Mouse (Mus musculus): ENCODE measurements around the gene Slc27a2. TPM values are rescaled to one million over a fixed set of nuclear protein-coding genes. Genes with fewer than 3 reads are reported as not detected.
"Not testable (repeated sequence)": the region's sequence is repeated elsewhere in the genome, so short reads cannot be mapped to it uniquely, and the experiment has no call there.

The Slc27a2 gene
- polyA plus RNA-seq, 1 experiment from 2014 or later = 3.6 TPM

DNA sequence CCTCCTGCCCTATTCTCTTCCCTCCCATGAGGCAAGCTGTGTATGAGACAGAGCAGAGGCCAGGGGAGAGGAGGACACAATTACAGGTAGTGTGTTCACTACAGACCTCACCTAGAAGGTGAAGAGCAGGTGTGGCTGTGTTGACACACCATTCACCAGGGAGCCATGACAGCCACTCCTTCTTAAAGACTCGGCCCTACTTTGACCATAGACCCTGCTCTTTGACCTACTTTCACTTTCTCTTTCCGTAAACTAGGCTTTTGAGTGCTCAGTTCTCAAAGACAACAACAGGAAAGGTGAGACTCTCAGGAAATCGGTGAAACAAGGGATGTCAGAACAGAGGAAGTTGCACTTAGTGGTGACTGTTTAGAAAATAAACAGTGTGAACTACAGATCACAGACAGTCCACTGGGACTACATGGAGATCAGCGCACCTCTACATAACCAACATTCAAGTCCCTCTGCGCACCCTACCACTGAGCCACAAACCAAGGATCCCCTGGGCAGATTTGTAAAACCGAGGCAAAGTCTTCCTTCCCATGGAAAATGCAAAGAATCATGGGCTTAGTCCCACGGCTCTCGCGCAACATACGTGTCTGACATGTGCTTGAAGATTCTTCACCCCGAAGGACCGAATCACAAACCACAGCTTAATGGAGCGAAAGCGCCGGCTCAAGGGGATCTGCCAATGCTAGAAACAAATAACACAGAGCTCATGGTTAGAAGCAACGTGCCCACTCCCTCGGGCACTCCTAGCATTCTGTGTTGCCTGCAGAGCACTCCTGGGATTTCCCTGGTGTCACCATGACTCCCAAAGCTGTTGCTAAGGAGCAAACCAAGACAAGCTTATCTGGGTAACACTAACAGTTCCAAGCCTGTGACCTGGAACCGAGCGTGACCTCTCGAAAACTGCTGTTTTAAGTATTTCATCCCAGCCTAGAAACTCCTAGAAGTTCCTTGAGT, 45.4 kb downstream of the Slc27a2 start:
- H3K27ac ChIP-seq = no peak overlapping the region
- WGBS = 83% methylated on average over 20 of the region's 20 CpGs
- no peak overlapping the region for H3K9ac ChIP-seq
- ATAC-seq (ENCODE audit: low FRiP score) = no peak
- no peaks in the 10 kb centered on the region for H3K36me3 ChIP-seq
- no peak overlapping the region for H3K4me3 ChIP-seq
- H3K9me3 ChIP-seq (replicated peaks) = no peaks in the 10 kb centered on the region
- no peak overlapping the region for H3K4me2 ChIP-seq (replicated peaks)
- no peaks in the 10 kb centered on the region for H3K27me3 ChIP-seq
- no peaks in the 10 kb centered on the region for H3K4me1 ChIP-seq

DNA sequence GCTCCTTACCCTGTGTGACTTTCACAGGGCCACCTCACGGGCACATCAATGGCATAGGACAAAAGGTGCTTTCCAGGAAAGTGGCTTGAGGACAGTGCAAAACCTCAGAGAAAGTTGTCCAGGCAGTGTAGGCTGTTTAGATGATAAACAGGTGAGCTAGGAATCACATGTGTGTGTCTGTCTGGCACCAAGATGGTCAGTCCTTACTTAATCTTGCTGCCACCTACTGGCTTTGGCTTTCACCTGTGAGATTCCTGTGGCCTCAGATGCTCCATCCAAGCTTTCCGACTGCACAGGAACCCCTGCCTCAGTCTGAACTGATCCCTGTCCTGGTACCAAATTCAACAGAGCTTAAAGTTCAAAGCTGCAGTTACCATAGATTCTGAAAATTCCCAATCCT, 46.2 kb downstream of the Slc27a2 start:
- Histone ChIP-seq H3K9me3 (replicated peaks) (no peaks in the 10 kb centered on the region), H3K4me3 (no peak overlapping the region), H3K9ac (no peak overlapping the region), H3K36me3 (no peaks in the 10 kb centered on the region), H3K27ac (no peak overlapping the region), H3K4me2 (replicated peaks) (no peak overlapping the region), H3K27me3 (no peaks in the 10 kb centered on the region), H3K4me1 (no peaks in the 10 kb centered on the region)
- ATAC-seq (ENCODE audit: low FRiP score) = no peak
- 63% methylated on average over 2 of the region's 2 CpGs for WGBS

DNA sequence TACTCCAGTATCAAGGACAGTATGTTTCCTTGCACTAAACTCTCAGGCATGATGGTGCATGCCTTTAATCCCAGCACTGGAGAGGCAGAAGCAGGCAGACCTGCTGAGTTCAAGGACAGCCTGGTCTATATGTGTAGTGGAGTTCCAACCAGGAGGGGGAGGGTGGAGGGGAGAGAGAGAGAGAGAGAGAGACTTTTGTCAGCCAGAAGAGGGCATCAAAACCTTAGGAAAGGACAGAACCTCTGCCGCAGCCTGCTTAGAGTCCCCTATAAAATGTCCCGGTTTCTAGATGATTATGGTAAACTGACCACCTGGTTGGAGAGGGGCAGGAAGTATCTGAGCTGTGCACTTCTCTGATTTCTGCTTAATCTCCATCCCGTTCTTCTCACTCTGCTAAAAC, 46.8 kb downstream of the Slc27a2 start:
- 14% methylated on average over 3 of the region's 3 CpGs for WGBS
- Histone ChIP-seq H3K4me3 (no peak overlapping the region), H3K4me2 (replicated peaks) (no peak overlapping the region), H3K9ac (no peak overlapping the region), H3K9me3 (replicated peaks) (no peaks in the 10 kb centered on the region), H3K27me3 (no peaks in the 10 kb centered on the region), H3K36me3 (no peaks in the 10 kb centered on the region), H3K27ac (no peak overlapping the region), H3K4me1 (no peaks in the 10 kb centered on the region)
- no peak for ATAC-seq (ENCODE audit: low FRiP score)

DNA sequence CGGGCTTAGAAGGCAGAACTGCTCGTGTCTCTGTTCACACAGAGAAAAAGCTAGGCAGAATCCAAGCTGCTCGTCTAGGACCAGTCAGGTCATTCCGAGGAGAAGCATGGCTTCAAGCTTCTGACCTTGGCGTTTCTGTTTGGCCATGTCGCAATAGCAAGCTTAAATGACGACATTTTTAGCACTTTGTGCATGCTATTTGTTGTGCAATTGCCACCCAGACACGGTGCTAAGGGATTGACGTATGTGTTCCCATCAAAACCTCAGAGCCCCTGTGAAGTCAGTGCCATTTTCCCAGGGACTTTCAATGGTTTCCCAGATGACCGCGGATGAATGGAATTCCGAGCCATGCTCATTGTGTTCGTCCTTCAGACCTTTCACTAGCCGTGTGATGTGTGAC, 48.3 kb downstream of the Slc27a2 start:
- 76% methylated on average over 14 of the region's 14 CpGs for WGBS

DNA sequence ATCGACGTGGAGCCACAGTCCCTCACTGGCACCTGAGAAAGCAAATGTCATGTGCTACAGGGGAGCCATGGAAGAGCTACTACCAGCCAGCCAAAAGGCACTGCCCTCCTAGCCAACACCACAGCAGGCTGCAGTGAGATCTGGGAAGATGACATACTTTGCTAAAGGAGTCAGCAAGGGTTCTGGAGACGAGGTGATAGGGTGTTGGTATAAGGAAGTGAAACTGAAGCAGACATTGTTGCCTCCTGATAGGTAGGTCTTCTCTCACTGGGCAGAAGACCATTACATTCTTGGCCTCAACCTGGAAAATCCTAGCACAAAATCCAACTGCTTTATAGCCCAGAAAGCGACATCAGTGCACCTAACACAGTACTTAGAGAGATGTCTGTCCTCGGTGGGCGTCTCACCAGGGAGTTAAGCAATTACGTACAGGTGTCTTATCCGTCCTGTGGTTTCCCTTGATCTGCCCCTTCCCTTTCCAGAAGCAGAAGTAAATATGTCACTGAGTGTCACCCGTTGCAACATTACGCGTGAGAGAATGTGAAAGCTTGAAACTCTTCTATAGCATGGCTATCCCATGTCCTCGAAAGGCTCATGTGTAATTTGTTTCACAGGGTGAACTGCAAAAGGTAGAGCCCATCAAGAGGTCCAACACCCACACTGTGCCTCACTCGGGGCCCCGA, 49.9 kb downstream of the Slc27a2 start:
- Histone ChIP-seq H3K27ac (no peak overlapping the region), H3K9ac (no peak overlapping the region), H3K27me3 (no peaks in the 10 kb centered on the region), H3K4me3 (no peak overlapping the region), H3K4me1 (no peaks in the 10 kb centered on the region), H3K4me2 (replicated peaks) (no peak overlapping the region), H3K36me3 (no peaks in the 10 kb centered on the region), H3K9me3 (replicated peaks) (no peaks in the 10 kb centered on the region)
- 84% methylated on average over 14 of the region's 14 CpGs for WGBS
- ATAC-seq (ENCODE audit: low FRiP score) = no peak

More for the DNA sequence above, 48.3 kb downstream of the Slc27a2 start:
- H3K9ac ChIP-seq = no peak overlapping the region
- ATAC-seq (ENCODE audit: low FRiP score) = no peak
- no peak overlapping the region for H3K4me2 ChIP-seq (replicated peaks)
- H3K27me3 ChIP-seq = no peaks in the 10 kb centered on the region
- no peak overlapping the region for H3K4me3 ChIP-seq
- H3K9me3 ChIP-seq (replicated peaks) = no peaks in the 10 kb centered on the region
- no peak overlapping the region for H3K27ac ChIP-seq
- H3K4me1 ChIP-seq = no peaks in the 10 kb centered on the region
- no peaks in the 10 kb centered on the region for H3K36me3 ChIP-seq

DNA sequence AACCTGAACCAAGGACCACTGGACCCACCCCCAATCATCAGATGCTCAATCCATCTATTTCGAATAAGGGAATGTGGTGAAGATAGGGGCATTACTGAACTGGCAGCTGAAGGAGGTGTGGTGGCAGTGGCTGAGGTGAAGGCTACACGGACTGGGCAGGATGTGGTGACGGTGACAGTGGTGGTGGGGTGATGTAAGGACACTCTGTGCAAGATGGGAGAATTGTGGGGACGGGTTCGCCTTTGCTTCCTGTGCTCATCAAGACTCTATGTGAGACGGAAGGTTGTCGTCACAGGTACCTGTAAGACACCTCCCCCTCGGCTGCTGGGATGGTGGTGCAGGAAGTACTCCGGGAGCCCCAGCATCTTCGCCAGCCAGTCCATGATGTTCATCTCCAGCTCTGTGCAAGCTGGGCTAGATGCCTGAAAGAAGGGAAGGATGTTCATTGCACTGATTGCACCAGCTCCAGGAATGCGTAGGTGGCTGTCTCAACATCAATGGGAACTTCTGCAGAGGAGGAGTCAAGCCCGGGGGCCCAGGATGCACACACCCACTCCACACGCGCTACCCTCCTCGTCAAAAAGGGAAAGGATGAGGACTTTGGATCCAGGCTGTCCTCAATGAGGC, 54.0 kb downstream of the Slc27a2 start:
- Histone ChIP-seq H3K9ac (no peak overlapping the region), H3K27ac (no peak overlapping the region), H3K36me3 (no peaks in the 10 kb centered on the region), H3K4me3 (no peak overlapping the region), H3K4me2 (replicated peaks) (no peak overlapping the region), H3K9me3 (replicated peaks) (no peaks in the 10 kb centered on the region), H3K27me3 (no peaks in the 10 kb centered on the region), H3K4me1 (no peaks in the 10 kb centered on the region)
- WGBS = 89% methylated on average over 15 of the region's 15 CpGs
- ATAC-seq (ENCODE audit: low FRiP score) = no peak

DNA sequence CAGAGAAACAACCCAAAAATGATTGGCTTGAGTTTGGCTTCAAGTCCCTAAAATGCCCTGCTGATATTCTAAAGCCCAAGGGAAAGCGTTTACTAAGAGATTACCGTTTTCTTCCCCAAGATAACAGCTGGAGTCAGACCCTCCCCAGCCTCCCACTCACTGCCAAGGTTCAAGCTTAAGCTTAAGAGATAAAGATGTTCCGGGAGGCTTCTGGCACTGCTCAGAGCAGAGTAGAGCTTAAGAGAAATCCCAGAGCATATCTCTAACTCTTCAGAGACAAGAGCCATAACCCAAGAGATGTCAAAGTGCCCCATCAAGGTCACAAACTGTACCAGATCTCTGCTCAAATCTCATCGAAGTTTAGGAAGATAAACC, 54.5 kb downstream of the Slc27a2 start:
- ATAC-seq (ENCODE audit: low FRiP score) = no peak

DNA sequence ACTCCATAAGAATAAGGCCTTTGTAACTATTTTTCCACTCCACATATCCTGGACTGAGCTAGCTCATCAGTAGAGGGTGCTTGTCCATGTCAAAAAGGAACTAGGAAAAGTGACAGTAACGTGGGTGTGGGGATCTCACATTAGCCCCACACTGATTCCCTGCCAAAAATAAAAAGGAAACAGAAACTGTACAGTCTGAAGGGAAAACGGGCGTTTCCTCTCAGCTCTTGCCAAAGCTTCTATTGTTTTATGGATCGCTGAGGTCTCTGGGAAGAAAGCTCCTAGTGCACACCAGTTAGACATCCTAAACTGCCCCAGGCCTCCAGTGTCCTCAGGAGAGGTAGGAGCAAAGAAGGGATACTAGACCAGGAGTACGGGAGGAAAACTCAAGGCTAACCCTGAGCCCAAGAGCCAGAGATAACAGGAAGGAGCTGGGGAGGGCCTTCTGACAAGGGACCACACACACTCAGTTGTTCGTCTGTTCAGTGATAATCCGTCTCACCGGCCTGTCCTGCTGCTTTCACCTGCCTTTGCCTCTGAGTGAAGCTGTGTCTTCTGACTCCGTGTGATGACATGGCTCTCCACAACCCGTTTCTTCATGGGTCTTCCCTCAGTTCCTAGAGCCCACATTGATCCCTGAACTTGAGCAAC, 55.5 kb downstream of the Slc27a2 start:
- H3K9ac ChIP-seq = no peak overlapping the region
- H3K27ac ChIP-seq = no peak overlapping the region
- ATAC-seq (ENCODE audit: low FRiP score) = no peak

More for the DNA sequence above, 54.5 kb downstream of the Slc27a2 start:
- H3K9me3 ChIP-seq (replicated peaks) = no peaks in the 10 kb centered on the region
- no peak overlapping the region for H3K4me3 ChIP-seq
- no peaks in the 10 kb centered on the region for H3K36me3 ChIP-seq
- no peaks in the 10 kb centered on the region for H3K27me3 ChIP-seq
- no peak overlapping the region for H3K9ac ChIP-seq
- H3K4me1 ChIP-seq = no peaks in the 10 kb centered on the region
- no peak overlapping the region for H3K27ac ChIP-seq
- no peak overlapping the region for H3K4me2 ChIP-seq (replicated peaks)
- WGBS = 78% methylated on average over 4 of the region's 4 CpGs

DNA sequence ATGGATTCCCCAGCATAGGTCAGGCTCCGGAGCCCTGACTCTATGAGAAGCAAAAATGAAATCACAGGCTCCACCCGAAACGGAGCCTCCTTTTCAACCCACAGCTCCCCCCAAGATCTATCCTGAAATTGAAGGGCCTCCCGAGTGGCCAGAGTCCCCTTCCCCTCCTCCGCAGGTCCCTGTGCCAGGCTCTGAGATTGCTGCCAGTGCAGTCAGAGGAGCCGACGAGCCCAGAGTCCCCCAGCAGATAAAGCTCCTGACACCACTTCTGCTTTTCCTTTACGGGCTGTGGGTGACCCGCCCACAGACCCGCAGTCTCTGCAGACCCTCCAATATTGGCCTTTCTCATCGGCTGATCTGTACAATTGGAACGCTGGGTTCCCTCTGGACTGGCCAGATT, 57.4 kb downstream of the Slc27a2 start:
- H3K4me3 ChIP-seq; H3K27me3 ChIP-seq; H3K9ac ChIP-seq; ATAC-seq (ENCODE audit: low FRiP score); H3K9me3 ChIP-seq (replicated peaks); H3K36me3 ChIP-seq; H3K4me2 ChIP-seq (replicated peaks); H3K27ac ChIP-seq; H3K4me1 ChIP-seq: not testable (repeated sequence)
- WGBS = 82% methylated on average over 12 of the region's 12 CpGs

More for the DNA sequence above, 55.5 kb downstream of the Slc27a2 start:
- no peak overlapping the region for H3K4me2 ChIP-seq (replicated peaks)
- no peaks in the 10 kb centered on the region for H3K27me3 ChIP-seq
- H3K36me3 ChIP-seq = no peaks in the 10 kb centered on the region
- no peaks in the 10 kb centered on the region for H3K4me1 ChIP-seq
- H3K9me3 ChIP-seq (replicated peaks) = no peaks in the 10 kb centered on the region
- H3K4me3 ChIP-seq = no peak overlapping the region
- 78% methylated on average over 10 of the region's 10 CpGs for WGBS

DNA sequence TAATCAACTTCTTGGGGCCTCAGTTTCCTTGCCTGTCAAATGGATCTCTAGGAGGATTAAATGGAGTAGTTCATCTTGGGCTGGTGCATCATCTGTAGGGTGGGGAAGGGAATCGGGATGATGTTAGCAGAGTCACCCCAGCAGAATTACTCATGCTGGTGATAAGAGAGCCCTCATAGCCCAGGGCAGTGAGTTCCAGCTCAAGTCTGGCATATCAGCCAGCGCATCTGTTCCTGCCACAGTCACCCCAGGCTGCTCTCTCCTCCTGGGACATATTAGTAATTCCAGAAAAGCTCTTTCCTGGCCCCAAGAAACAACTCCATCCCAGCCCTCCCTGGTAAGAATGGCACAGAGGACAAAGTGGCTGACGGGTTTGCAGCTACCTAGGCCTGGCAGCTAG, 63.1 kb downstream of the Slc27a2 start:
- Histone ChIP-seq H3K9me3 (replicated peaks) (no peaks in the 10 kb centered on the region), H3K9ac (no peak overlapping the region), H3K4me1 (no peaks in the 10 kb centered on the region), H3K27me3 (no peaks in the 10 kb centered on the region), H3K4me2 (replicated peaks) (no peak overlapping the region), H3K36me3 (no peaks in the 10 kb centered on the region), H3K27ac (no peak overlapping the region), H3K4me3 (no peak overlapping the region)
- 91% methylated on average over 3 of the region's 3 CpGs for WGBS
- no peak for ATAC-seq (ENCODE audit: low FRiP score)

DNA sequence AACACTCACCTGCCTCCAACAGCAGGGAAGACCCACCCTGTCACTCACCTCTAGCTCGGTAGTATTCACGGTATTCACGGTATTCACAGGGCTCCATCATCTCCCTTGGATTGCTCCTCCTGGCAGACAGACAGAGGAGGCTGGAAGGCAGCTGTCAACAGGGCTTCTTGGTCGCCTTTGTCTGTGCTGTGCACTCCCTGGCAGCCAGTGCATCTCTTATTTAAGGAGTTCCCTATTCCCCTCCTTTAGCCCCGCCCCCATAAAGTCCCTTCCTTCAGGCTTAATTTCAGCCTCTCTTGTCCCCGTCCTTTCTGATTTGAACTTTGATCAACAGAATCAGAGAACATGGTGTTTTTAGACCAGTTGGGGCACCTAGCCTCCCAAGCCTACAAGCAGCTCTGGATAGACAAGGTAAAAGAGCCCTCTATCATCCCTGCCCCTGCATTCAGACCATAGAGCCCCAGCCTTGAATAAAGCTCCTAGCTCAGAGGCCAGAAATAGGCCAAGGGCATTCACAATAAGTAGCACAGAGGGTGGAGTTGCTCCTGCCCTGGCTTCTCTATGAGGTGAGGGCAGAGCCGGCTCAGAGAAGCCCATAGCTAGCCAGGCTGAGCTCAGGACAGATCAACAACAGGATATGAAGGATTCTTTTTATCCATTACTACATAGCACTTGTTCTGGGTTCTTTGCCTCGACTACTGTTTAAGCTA, 66.4 kb downstream of the Slc27a2 start:
- H3K9me3 ChIP-seq (replicated peaks) = no peaks in the 10 kb centered on the region
- no peak overlapping the region for H3K4me3 ChIP-seq
- no peak overlapping the region for H3K27ac ChIP-seq
- WGBS = 22% methylated on average over 8 of the region's 8 CpGs
- no peak overlapping the region for H3K9ac ChIP-seq
- H3K4me1 ChIP-seq = no peaks in the 10 kb centered on the region
- H3K36me3 ChIP-seq = no peaks in the 10 kb centered on the region
- no peak for ATAC-seq (ENCODE audit: low FRiP score)
- no peak overlapping the region for H3K4me2 ChIP-seq (replicated peaks)
- no peaks in the 10 kb centered on the region for H3K27me3 ChIP-seq
